Mouse (Mus musculus): ENCODE results near the gene Ywhaq.

- TF ChIP-seq CTCF (IDR thresholded peaks at IDR 0.05; ENCODE audit: low read depth) (no peak), EP300 (IDR thresholded peaks at IDR 0.05; ENCODE audit: low read depth) (no peak)
Observed at GRCm38 (mm10) chr12:21451351-21451750, 33.9 kb upstream of the Ywhaq start.

All from liver, embryonic 14.5 days (tissue).